Mouse (Mus musculus): Measurements from ENCODE around the gene Cdc37. TPM values are rescaled to one million over a fixed set of nuclear protein-coding genes. Genes with fewer than 3 reads are reported as not detected.

Gene Cdc37
- total RNA-seq, 2 experiments from 2014 or later: 29.8 to 35.5 TPM

GRCm38 (mm10) chr9:21141922-21142321 lies 7.9 kb downstream of the Cdc37 start:
- ATAC-seq (replicated peaks; ENCODE audit: low FRiP score, poor library complexity, severe bottlenecking): no peak

GRCm38 (mm10) chr9:21138386-21138785 lies 11.4 kb downstream of the Cdc37 start:
- ATAC-seq (replicated peaks; ENCODE audit: low FRiP score, poor library complexity, severe bottlenecking): no peak

GRCm38 (mm10) chr9:21137229-21137628 lies 12.6 kb downstream of the Cdc37 start:
- ATAC-seq (replicated peaks; ENCODE audit: low FRiP score, poor library complexity, severe bottlenecking): peak; percentile 77

GRCm38 (mm10) chr9:21136401-21136800 lies 13.4 kb downstream of the Cdc37 start:
- ATAC-seq (replicated peaks; ENCODE audit: low FRiP score, poor library complexity, severe bottlenecking): no peak

- no peak for ATAC-seq (replicated peaks; ENCODE audit: low FRiP score, poor library complexity, severe bottlenecking)
Measured at GRCm38 (mm10) chr9:21135941-21136381, 13.8 kb downstream of the Cdc37 start.

- ATAC-seq (replicated peaks; ENCODE audit: low FRiP score, poor library complexity, severe bottlenecking): no peak
Measured at GRCm38 (mm10) chr9:21135329-21135890, 14.4 kb downstream of the Cdc37 start.

GRCm38 (mm10) chr9:21134595-21135328 lies 15.0 kb downstream of the Cdc37 start:
- ATAC-seq (replicated peaks; ENCODE audit: low FRiP score, poor library complexity, severe bottlenecking): no peak

- no peak for ATAC-seq (replicated peaks; ENCODE audit: low FRiP score, poor library complexity, severe bottlenecking)
Measured at GRCm38 (mm10) chr9:21133064-21133707, 16.6 kb downstream of the Cdc37 start.

- no peak for ATAC-seq (replicated peaks; ENCODE audit: low FRiP score, poor library complexity, severe bottlenecking)
Measured at GRCm38 (mm10) chr9:21132102-21132775, 17.5 kb downstream of the Cdc37 start.

GRCm38 (mm10) chr9:21131059-21131956 lies 18.5 kb downstream of the Cdc37 start, which contains the start of gene Tyk2:
Tyk2 (minus strand) TSS chr9:21131243.
- peak; percentile 94 for ATAC-seq (replicated peaks; ENCODE audit: low FRiP score, poor library complexity, severe bottlenecking)

- 0 out of 2 replicates have a peak, but pooled peaks have one; percentile 18 for ATAC-seq (replicated peaks; ENCODE audit: low FRiP score, poor library complexity, severe bottlenecking)
Measured at GRCm38 (mm10) chr9:21126259-21126627, 23.5 kb downstream of the Cdc37 start.

GRCm38 (mm10) chr9:21125502-21126258 lies 24.1 kb downstream of the Cdc37 start:
- no peak for ATAC-seq (replicated peaks; ENCODE audit: low FRiP score, poor library complexity, severe bottlenecking)

GRCm38 (mm10) chr9:21124837-21125236 lies 24.9 kb downstream of the Cdc37 start:
- ATAC-seq (replicated peaks; ENCODE audit: low FRiP score, poor library complexity, severe bottlenecking): no peak

GRCm38 (mm10) chr9:21121483-21121882 lies 28.3 kb downstream of the Cdc37 start:
- 0 out of 2 replicates have a peak, but pooled peaks have one; percentile 16 for ATAC-seq (replicated peaks; ENCODE audit: low FRiP score, poor library complexity, severe bottlenecking)

- ATAC-seq (replicated peaks; ENCODE audit: low FRiP score, poor library complexity, severe bottlenecking): no peak
Measured at GRCm38 (mm10) chr9:21117073-21117472, 32.7 kb downstream of the Cdc37 start.

- ATAC-seq (replicated peaks; ENCODE audit: low FRiP score, poor library complexity, severe bottlenecking): no peak
Measured at GRCm38 (mm10) chr9:21115105-21115504, 34.7 kb downstream of the Cdc37 start.

- ATAC-seq (replicated peaks; ENCODE audit: low FRiP score, poor library complexity, severe bottlenecking): no peak
Measured at GRCm38 (mm10) chr9:21114190-21114589, 35.6 kb downstream of the Cdc37 start.

GRCm38 (mm10) chr9:21113751-21114150 lies 36.0 kb downstream of the Cdc37 start:
- no peak for ATAC-seq (replicated peaks; ENCODE audit: low FRiP score, poor library complexity, severe bottlenecking)
